Mouse (Mus musculus) ovary, postnatal 10 days (tissue): Measurements from ENCODE around the gene Ccdc61.
"Not testable (repeated sequence)": the region's sequence is repeated elsewhere in the genome, so short reads cannot be mapped to it uniquely, and the experiment has no call there.

Experiments
- DNase-seq: peaks from one replicate; pipeline ENCODE4 v3.0.0; 2022; ENCODE audit warnings: low spot score

Ccdc61 gene

GRCm38 (mm10) chr7:18916254-18916653, 6.0 kb upstream of the Ccdc61 start:
- no peak for DNase-seq

- no peak for DNase-seq
These were observed 418 bp downstream of the Ccdc61 start for GRCm38 (mm10) chr7:18909797-18910196.

- DNase-seq = no peak
These were observed 5.2 kb downstream of the Ccdc61 start for GRCm38 (mm10) chr7:18904971-18905370.

GRCm38 (mm10) chr7:18902486-18902885, 7.7 kb downstream of the Ccdc61 start:
- no peak for DNase-seq

- no peak for DNase-seq
These were observed 9.7 kb downstream of the Ccdc61 start for GRCm38 (mm10) chr7:18900513-18900912.

GRCm38 (mm10) chr7:18896536-18896935, 13.7 kb downstream of the Ccdc61 start:
- no peak for DNase-seq

GRCm38 (mm10) chr7:18893651-18894430, 16.4 kb downstream of the Ccdc61 start:
- no peak for DNase-seq

GRCm38 (mm10) chr7:18893009-18893408, 17.2 kb downstream of the Ccdc61 start:
- no peak for DNase-seq

GRCm38 (mm10) chr7:18891872-18892599, 18.2 kb downstream of the Ccdc61 start:
- DNase-seq = peak; percentile 68

GRCm38 (mm10) chr7:18890848-18891247, 19.4 kb downstream of the Ccdc61 start:
- no peak for DNase-seq

GRCm38 (mm10) chr7:18886963-18887362, 23.3 kb downstream of the Ccdc61 start:
- no peak for DNase-seq

- no peak for DNase-seq
These were observed 25.3 kb downstream of the Ccdc61 start for GRCm38 (mm10) chr7:18884745-18885422.

- DNase-seq = no peak
These were observed 26.0 kb downstream of the Ccdc61 start for GRCm38 (mm10) chr7:18883991-18884744.

- no peak for DNase-seq
These were observed 31.5 kb downstream of the Ccdc61 start for GRCm38 (mm10) chr7:18878691-18879090.

- no peak for DNase-seq
These were observed 34.8 kb downstream of the Ccdc61 start for GRCm38 (mm10) chr7:18875372-18875771.

- DNase-seq = no peak
These were observed 37.0 kb downstream of the Ccdc61 start for GRCm38 (mm10) chr7:18873253-18873652.

GRCm38 (mm10) chr7:18872816-18873215, 37.4 kb downstream of the Ccdc61 start:
- DNase-seq = no peak

GRCm38 (mm10) chr7:18872014-18872802, 38.0 kb downstream of the Ccdc61 start:
- DNase-seq = no peak

- not testable (repeated sequence) for DNase-seq
These were observed 39.2 kb downstream of the Ccdc61 start, which contains the start of gene Pglyrp1 for GRCm38 (mm10) chr7:18871031-18871430. Gene Pglyrp1, plus strand, starts transcription at chr7:18871331.

- no peak for DNase-seq
These were observed 41.7 kb downstream of the Ccdc61 start for GRCm38 (mm10) chr7:18868491-18868890.

- DNase-seq = no peak
These were observed 47.4 kb downstream of the Ccdc61 start for GRCm38 (mm10) chr7:18862801-18863200.
